Mouse (Mus musculus): ENCODE results near the gene Cbx5.

GRCm38 (mm10) chr15:103178767-103179166 is 60.8 kb downstream of the Cbx5 start:
- TF ChIP-seq GATA1 (IDR thresholded peaks at IDR 0.05; ENCODE audit: low read length), result no peak
- TF ChIP-seq TAL1 (IDR thresholded peaks at IDR 0.05; ENCODE audit: low read length), result no peak
